Mouse (Mus musculus): ENCODE results near the gene Plxnc1. TPM values are rescaled to one million over a fixed set of nuclear protein-coding genes. Genes with fewer than 3 reads are reported as not detected.
A peak's percentile ranks its signal among the peaks of the same experiment; 100 is the strongest.

Plxnc1 gene
- total and polyA plus RNA-seq, 3 experiments = 27.6 to 34.4 (median 33.0) TPM

DNA sequence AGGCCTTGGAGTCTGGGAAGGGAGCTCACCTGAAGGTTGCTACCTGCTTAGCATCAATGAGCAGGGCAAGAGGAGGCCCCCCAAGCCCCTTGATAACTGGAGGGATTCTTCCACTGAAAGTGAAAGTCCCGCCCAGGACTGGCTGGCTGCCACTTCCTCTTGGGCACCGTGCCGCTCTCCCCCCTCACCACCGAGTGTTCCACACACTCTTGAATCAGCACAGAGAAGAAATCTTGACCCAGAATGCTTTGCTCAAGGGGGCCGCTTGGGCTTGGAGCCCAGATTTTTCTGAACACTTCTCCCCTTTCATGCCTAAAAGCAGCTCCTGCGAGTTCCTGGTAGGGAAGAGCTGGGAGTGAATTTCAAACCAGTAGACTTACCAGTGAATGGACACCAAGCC is 115.2 kb downstream of the Plxnc1 start (continued):
- TF ChIP-seq ZMIZ1 (IDR thresholded peaks at IDR 0.05; ENCODE audit: low read depth, low read length) = 0 out of 2 replicates have a peak, but pooled peaks have one; percentile 21

DNA sequence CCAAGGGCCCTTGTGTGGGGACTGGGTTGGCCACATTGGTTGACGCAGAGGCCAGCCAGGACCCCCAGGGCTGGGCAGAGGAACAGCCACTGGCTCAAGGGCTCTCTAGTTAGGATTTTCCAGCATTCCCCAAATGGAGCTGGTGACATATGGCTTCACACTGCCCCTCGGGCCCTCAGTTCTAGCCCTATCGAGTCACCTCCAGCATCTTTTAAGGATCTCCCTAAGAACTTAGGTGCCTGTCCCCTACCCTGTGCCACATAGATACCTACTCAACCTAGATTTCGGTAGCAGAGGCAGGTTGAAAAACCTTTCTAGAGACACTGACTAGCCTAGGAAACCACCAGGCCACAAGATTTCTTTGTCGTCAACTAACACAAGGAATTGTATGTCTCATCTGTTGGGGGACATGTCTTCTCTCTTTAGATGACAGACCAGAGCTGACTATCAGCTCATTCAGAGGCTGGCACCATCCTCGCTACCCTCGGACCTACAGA is 115.9 kb downstream of the Plxnc1 start:
- DNase-seq (ENCODE audit: extremely low read depth) = peak; percentile 49
- H3K36me3 ChIP-seq (replicated peaks in 1 of 2; ENCODE audit: control insufficient read depth in 1 of 2, insufficient read depth in 1 of 2, low read length in 1 of 2) = peaks cover 22 to 44% of the 10 kb centered on the region in 2 experiments
- H3K9ac ChIP-seq (ENCODE audit: insufficient read depth, low read depth) = peak overlapping the region; percentile 20; the same call in 1 of the 2 replicates
- peaks cover 5% of the 10 kb centered on the region; the same call in 1 of the 2 replicates for H3K79me2 ChIP-seq (replicated peaks; ENCODE audit: control insufficient read depth, extremely low read depth, insufficient read depth, poor library complexity, severe bottlenecking)
- H3K4me3 ChIP-seq (replicated peaks in 1 of 3; ENCODE audit: low read depth in 2 of 3, low read length in 2 of 3, poor library complexity in 1 of 3) = peak overlapping the region; percentile 3 to 47 (median 23)
- TF ChIP-seq USF1 (IDR thresholded peaks at IDR 0.05; ENCODE audit: low read depth, low read length) = no peak
- TF ChIP-seq POLR2AphosphoS2 (IDR thresholded peaks at IDR 0.05; ENCODE audit: low read depth, low read length) = no peak; the same call in 1 of the 2 replicates
- 0 out of 2 replicates have a peak, but pooled peaks have one; percentile 76 for TF ChIP-seq MXI1 (IDR thresholded peaks at IDR 0.05; ENCODE audit: low read depth, low read length)
- peak; percentile 1; the same call in 1 of the 2 replicates for TF ChIP-seq SIN3A (IDR thresholded peaks at IDR 0.05; ENCODE audit: low read length)
- 0 out of 2 replicates have a peak, but pooled peaks have one; percentile 57 for TF ChIP-seq CHD1 (IDR thresholded peaks at IDR 0.05; ENCODE audit: low read depth, low read length)
- TF ChIP-seq RCOR1 (conservative IDR thresholded peaks at IDR 0.05; ENCODE audit: low read depth, low read length) = 0 out of 2 replicates have a peak, but pooled peaks have one; percentile 15
- peak; percentile 84 for TF ChIP-seq MAX (IDR thresholded peaks at IDR 0.05; ENCODE audit: low read length)
- H3K4me1 ChIP-seq (ENCODE audit: control insufficient read depth in 1 of 2, insufficient read depth in 2 of 2) = peaks cover 29 to 87% of the 10 kb centered on the region in 2 experiments
- H3K9me3 ChIP-seq (replicated peaks; ENCODE audit: low read length) = peaks cover 2% of the 10 kb centered on the region
- no peaks in the 10 kb centered on the region for H3K27me3 ChIP-seq (replicated peaks)
- dilution Hi-C loops (cut with MboI; ENCODE audit: extremely low pct_ligation_motif_present, extremely low pct_unique_long_range_greater_than_20kb, low sequenced_read_pairs) = no loop called here
- H3K4me2 ChIP-seq (ENCODE audit: insufficient read depth, low read depth, poor library complexity, severe bottlenecking) = peak overlapping the region; percentile 58
- in situ Hi-C loops (cut with MboI; ENCODE audit: low pct_ligation_motif_present, low pct_unique_long_range_greater_than_20kb, low sequenced_read_pairs) = no loop called here
- peak overlapping the region; percentile 97 for H3K27ac ChIP-seq (ENCODE audit: insufficient read depth, low read depth)

- dilution Hi-C loops (cut with MboI; ENCODE audit: extremely low pct_ligation_motif_present, extremely low pct_unique_long_range_greater_than_20kb, low sequenced_read_pairs) = no loop called here
- H3K9ac ChIP-seq (ENCODE audit: insufficient read depth, low read depth) = peak overlapping the region; percentile 20
- H3K27ac ChIP-seq (ENCODE audit: insufficient read depth, low read depth) = peak overlapping the region; percentile 97
- peaks cover 20 to 41% of the 10 kb centered on the region in 2 experiments for H3K36me3 ChIP-seq (replicated peaks in 1 of 2; ENCODE audit: control insufficient read depth in 1 of 2, insufficient read depth in 1 of 2, low read length in 1 of 2)
- H3K9me3 ChIP-seq (replicated peaks; ENCODE audit: low read length) = peaks cover 2% of the 10 kb centered on the region
- no peaks in the 10 kb centered on the region for H3K27me3 ChIP-seq (replicated peaks)
- DNase-seq (ENCODE audit: extremely low read depth) = peak; percentile 92
- peaks cover 31 to 94% of the 10 kb centered on the region in 2 experiments for H3K4me1 ChIP-seq (ENCODE audit: control insufficient read depth in 1 of 2, insufficient read depth in 2 of 2)
- peak overlapping the region; percentile 58 for H3K4me2 ChIP-seq (ENCODE audit: insufficient read depth, low read depth, poor library complexity, severe bottlenecking)
- in situ Hi-C loops (cut with MboI; ENCODE audit: low pct_ligation_motif_present, low pct_unique_long_range_greater_than_20kb, low sequenced_read_pairs) = no loop called here
- H3K4me3 ChIP-seq (replicated peaks in 1 of 3; ENCODE audit: low read depth in 2 of 3, low read length in 2 of 3, poor library complexity in 1 of 3) = peak overlapping the region in 2 of 3 experiments; percentile 34 to 47
- H3K79me2 ChIP-seq (replicated peaks; ENCODE audit: control insufficient read depth, extremely low read depth, insufficient read depth, poor library complexity, severe bottlenecking) = peaks cover 5% of the 10 kb centered on the region; the same call in 1 of the 2 replicates
- TF ChIP-seq CHD2 (IDR thresholded peaks at IDR 0.05; ENCODE audit: low read length) (peak; percentile 55), IRF4 (IDR thresholded peaks at IDR 0.05; ENCODE audit: low read depth, low read length) (peak; percentile 91), JUND (conservative IDR thresholded peaks at IDR 0.05; ENCODE audit: low read depth, low read length) (no peak), KAT2A (IDR thresholded peaks at IDR 0.05; ENCODE audit: insufficient replicate concordance, low read length) (no peak), POLR2A (IDR thresholded peaks at IDR 0.05; ENCODE audit: low read depth, low read length) (peak; percentile 36), TBP (conservative IDR thresholded peaks at IDR 0.05; ENCODE audit: low read depth, low read length) (0 out of 2 replicates have a peak, but pooled peaks have one; percentile 22), SMC3 (IDR thresholded peaks at IDR 0.05; ENCODE audit: low read depth, low read length) (no peak), MEF2A (IDR thresholded peaks at IDR 0.05; ENCODE audit: borderline replicate concordance, low read depth, low read length) (peak; percentile 23), ZC3H11A (IDR thresholded peaks at IDR 0.05; ENCODE audit: low read depth, low read length) (no peak), SIN3A (IDR thresholded peaks at IDR 0.05; ENCODE audit: low read length) (peak; percentile 10), MYC (IDR thresholded peaks at IDR 0.05; ENCODE audit: low read depth, low read length) (peak; percentile 88), HCFC1 (IDR thresholded peaks at IDR 0.05; ENCODE audit: low read depth, low read length) (no peak; the same call in 1 of the 2 replicates), ELF1 (IDR thresholded peaks at IDR 0.05; ENCODE audit: low read depth, low read length) (peak; percentile 68), USF2 (conservative IDR thresholded peaks at IDR 0.05; ENCODE audit: low read depth, low read length) (no peak), USF1 (IDR thresholded peaks at IDR 0.05; ENCODE audit: low read depth, low read length) (no peak), TCF12 (IDR thresholded peaks at IDR 0.05; ENCODE audit: low read depth, low read length) (peak; percentile 22; the same call in 1 of the 2 replicates), MAX (IDR thresholded peaks at IDR 0.05; ENCODE audit: low read length) (peak; percentile 50; the same call in 1 of the 2 replicates), MAFK (IDR thresholded peaks at IDR 0.05; ENCODE audit: insufficient replicate concordance, low read length) (no peak), NRF1 (IDR thresholded peaks at IDR 0.05; ENCODE audit: low read depth, low read length) (no peak), PAX5 (IDR thresholded peaks at IDR 0.05; ENCODE audit: low read length) (no peak), EP300 (IDR thresholded peaks at IDR 0.05; ENCODE audit: low read length) (peak; percentile 74), RCOR1 (conservative IDR thresholded peaks at IDR 0.05; ENCODE audit: low read depth, low read length) (0 out of 2 replicates have a peak, but pooled peaks have one; percentile 18), ZMIZ1 (IDR thresholded peaks at IDR 0.05; ENCODE audit: low read depth, low read length) (peak; percentile 74)
These were observed 116.5 kb downstream of the Plxnc1 start for GRCm38 (mm10) chr10:94827890-94828733.

All from CH12.LX (cell line).